Mouse (Mus musculus): ENCODE measurements at regions not wholly inside any gene's neighbourhood (a gene's known extent, or its start where the extent isn't known, plus 50 kb on each side); places are given as distances from the start of the nearest gene placed in this dataset.

DNA sequence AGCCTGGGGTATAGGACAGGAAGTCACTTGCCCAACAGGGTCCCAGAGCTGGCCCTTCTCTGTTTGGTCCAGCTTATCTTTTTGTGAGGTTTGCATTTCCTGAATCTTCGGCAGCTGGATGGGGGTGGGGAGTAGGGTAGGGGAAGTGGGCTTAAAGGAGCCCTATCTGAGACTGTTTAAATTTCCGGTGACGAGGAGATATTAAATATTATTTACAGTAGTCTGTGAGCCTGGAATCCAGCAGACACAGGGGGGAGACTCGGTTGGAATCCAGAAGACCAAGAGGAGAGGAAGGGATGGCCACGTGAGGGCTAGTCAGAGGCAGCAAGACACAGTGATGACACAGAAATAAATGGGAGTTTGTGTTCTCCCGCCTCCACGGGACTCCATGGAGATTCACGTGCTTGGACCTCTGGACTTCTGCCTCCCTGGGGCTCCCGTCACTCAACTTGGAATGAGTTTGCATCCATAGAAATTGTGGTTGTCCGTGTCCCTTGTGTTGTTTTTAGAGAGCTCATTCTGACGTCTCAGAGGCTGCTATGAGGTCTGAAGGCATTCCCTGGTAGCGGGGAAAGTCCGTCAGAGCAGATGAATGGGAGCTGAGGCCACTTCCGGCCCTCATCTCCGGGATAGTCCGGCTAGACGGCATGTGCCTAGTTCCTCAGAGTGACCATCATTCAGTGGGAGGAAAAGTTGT is 73.2 kb upstream of the Mrps10 start:
- H3K4me1 ChIP-seq (ENCODE audit: insufficient read depth, low read length), result peaks cover 37% of the 10 kb centered on the region
- ATAC-seq (ENCODE audit: low FRiP score, low TSS enrichment), result peak; percentile 75
- H3K4me3 ChIP-seq (ENCODE audit: low read length), result 0 out of 2 replicates have a peak overlapping the region, but pooled peaks have one; percentile 2
- WGBS, result 38% methylated on average over 17 of the region's 17 CpGs
- H3K27me3 ChIP-seq (ENCODE audit: insufficient read depth, low read length), result no peaks in the 10 kb centered on the region
- 0 out of 2 replicates have a peak overlapping the region, but pooled peaks have one; percentile 15 for H3K9ac ChIP-seq (replicated peaks; ENCODE audit: low read length)
- peak overlapping the region; percentile 38 for H3K4me2 ChIP-seq (replicated peaks; ENCODE audit: low read depth, low read length)
- H3K9me3 ChIP-seq (ENCODE audit: low read length), result no peaks in the 10 kb centered on the region
- H3K36me3 ChIP-seq (ENCODE audit: insufficient read depth, low read length), result no peaks in the 10 kb centered on the region
- H3K27ac ChIP-seq (ENCODE audit: low read length), result peak overlapping the region; percentile 88

DNA sequence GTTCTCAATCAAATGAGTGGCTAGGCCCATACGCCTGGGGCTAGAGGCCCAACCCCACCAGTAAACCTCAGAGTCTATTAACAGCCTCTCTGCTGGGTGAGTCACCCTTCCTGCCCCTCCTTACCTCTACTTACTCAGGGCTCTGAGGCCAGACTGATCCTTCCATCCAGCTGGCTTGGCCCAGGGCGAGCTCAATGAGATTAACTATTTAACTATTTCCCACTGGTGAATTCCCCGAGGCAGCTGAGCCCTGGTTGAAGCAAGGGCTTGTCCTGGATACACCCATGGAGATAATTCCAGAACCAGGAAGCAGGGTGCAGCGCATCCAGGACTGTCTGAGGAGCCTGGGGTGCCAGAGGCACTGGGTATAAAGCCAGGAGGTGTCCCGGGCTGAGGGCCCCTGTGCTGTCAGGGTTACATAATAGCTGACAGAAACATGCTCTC is 74.6 kb upstream of the Mrps10 start:
- no peaks in the 10 kb centered on the region for H3K9me3 ChIP-seq (ENCODE audit: low read length)
- WGBS, result 43% methylated on average over 5 of the region's 5 CpGs
- H3K4me1 ChIP-seq (ENCODE audit: insufficient read depth, low read length), result peaks cover 37% of the 10 kb centered on the region
- H3K4me2 ChIP-seq (replicated peaks; ENCODE audit: low read depth, low read length), result no peak overlapping the region
- peak overlapping the region; percentile 88 for H3K27ac ChIP-seq (ENCODE audit: low read length)
- no peak overlapping the region for H3K4me3 ChIP-seq (ENCODE audit: low read length)
- H3K36me3 ChIP-seq (ENCODE audit: insufficient read depth, low read length), result no peaks in the 10 kb centered on the region
- no peak overlapping the region for H3K9ac ChIP-seq (replicated peaks; ENCODE audit: low read length)
- ATAC-seq (ENCODE audit: low FRiP score, low TSS enrichment), result peak; percentile 75
- no peaks in the 10 kb centered on the region for H3K27me3 ChIP-seq (ENCODE audit: insufficient read depth, low read length)

- H3K27ac ChIP-seq (ENCODE audit: low read length), result no peak overlapping the region
- H3K36me3 ChIP-seq (ENCODE audit: insufficient read depth, low read length), result peaks cover 1% of the 10 kb centered on the region; the same call in 1 of the 2 replicates
- no peaks in the 10 kb centered on the region for H3K27me3 ChIP-seq (ENCODE audit: insufficient read depth, low read length)
- no peak overlapping the region for H3K4me3 ChIP-seq (ENCODE audit: low read length)
- no peak overlapping the region for H3K4me2 ChIP-seq (replicated peaks; ENCODE audit: low read depth, low read length)
- no peaks in the 10 kb centered on the region for H3K9me3 ChIP-seq (ENCODE audit: low read length)
- no peak for ATAC-seq (ENCODE audit: low FRiP score, low TSS enrichment)
- WGBS, result 89% methylated on average over 8 of the region's 8 CpGs
- no peak overlapping the region for H3K9ac ChIP-seq (replicated peaks; ENCODE audit: low read length)
- H3K4me1 ChIP-seq (ENCODE audit: insufficient read depth, low read length), result peaks cover 37% of the 10 kb centered on the region
Observed at GRCm38 (mm10) chr17:47293178-47293577, 75.5 kb upstream of the Mrps10 start.

DNA sequence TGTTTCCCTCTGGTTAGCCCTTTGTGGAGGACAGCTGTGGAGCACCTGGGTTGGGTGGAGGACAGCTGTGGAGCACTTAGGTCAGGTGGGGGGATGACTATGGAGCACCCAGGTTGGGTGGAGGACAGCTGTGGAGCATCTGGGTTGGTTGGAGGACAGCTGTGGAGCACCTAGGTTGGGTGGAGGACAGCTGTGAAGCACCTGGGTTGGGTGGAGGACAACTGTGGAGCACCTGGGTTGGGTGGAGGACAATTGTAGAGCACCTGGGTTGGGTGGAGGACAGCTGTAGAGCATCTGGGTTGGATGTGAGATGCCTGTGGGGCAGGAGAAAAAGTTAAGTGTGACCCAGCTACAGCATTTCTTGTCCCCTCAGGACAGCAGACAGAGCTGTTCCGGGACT is 77.1 kb upstream of the Mrps10 start:
- ATAC-seq (ENCODE audit: low FRiP score, low TSS enrichment), result no peak
- no peaks in the 10 kb centered on the region for H3K9me3 ChIP-seq (ENCODE audit: low read length)
- peaks cover 17% of the 10 kb centered on the region for H3K36me3 ChIP-seq (ENCODE audit: insufficient read depth, low read length)
- peaks cover 31% of the 10 kb centered on the region for H3K4me1 ChIP-seq (ENCODE audit: insufficient read depth, low read length)
- H3K27me3 ChIP-seq (ENCODE audit: insufficient read depth, low read length), result no peaks in the 10 kb centered on the region
- H3K9ac ChIP-seq (replicated peaks; ENCODE audit: low read length), result no peak overlapping the region
- no peak overlapping the region for H3K27ac ChIP-seq (ENCODE audit: low read length)
- no peak overlapping the region for H3K4me3 ChIP-seq (ENCODE audit: low read length)
- H3K4me2 ChIP-seq (replicated peaks; ENCODE audit: low read depth, low read length), result no peak overlapping the region
- WGBS, result 92% methylated on average over 1 of the region's 1 CpGs

DNA sequence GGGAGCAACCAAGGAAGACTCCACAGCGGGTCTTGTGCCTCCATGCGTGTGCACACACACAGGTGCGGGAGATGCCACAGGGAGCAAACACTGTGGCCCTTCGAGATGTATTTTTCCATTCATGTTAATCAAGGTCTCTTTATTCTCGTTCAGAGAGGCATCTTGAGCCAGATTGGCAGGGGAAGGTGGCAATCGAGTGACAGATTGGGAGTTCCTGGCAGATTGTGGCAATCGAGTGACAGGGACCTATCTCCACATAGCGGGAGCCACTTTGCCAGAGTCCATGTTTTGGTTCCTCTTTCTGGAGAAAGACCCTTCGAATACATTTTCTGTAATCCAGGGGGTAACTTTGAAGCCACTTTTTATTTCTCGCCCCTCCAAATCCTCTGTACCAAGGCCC is 83.1 kb upstream of the Mrps10 start:
- 96% methylated on average over 10 of the region's 10 CpGs for whole genome bisulfite sequencing

GRCm38 (mm10) chr17:47284236-47284635 is 84.5 kb upstream of the Mrps10 start:
- no peak overlapping the region for H3K27ac ChIP-seq (ENCODE audit: low read length)
- H3K4me2 ChIP-seq (replicated peaks; ENCODE audit: low read depth, low read length), result no peak overlapping the region
- no peak overlapping the region for H3K4me3 ChIP-seq (ENCODE audit: low read length)

More for the DNA sequence above, 83.1 kb upstream of the Mrps10 start:
- no peak overlapping the region for H3K4me3 ChIP-seq (ENCODE audit: low read length)
- H3K36me3 ChIP-seq (ENCODE audit: insufficient read depth, low read length), result peaks cover 24% of the 10 kb centered on the region
- ATAC-seq (ENCODE audit: low FRiP score, low TSS enrichment), result no peak
- no peaks in the 10 kb centered on the region for H3K27me3 ChIP-seq (ENCODE audit: insufficient read depth, low read length)
- H3K9me3 ChIP-seq (ENCODE audit: low read length), result no peaks in the 10 kb centered on the region
- no peak overlapping the region for H3K27ac ChIP-seq (ENCODE audit: low read length)
- peaks cover 16% of the 10 kb centered on the region for H3K4me1 ChIP-seq (ENCODE audit: insufficient read depth, low read length)
- no peak overlapping the region for H3K4me2 ChIP-seq (replicated peaks; ENCODE audit: low read depth, low read length)
- H3K9ac ChIP-seq (replicated peaks; ENCODE audit: low read length), result no peak overlapping the region

DNA sequence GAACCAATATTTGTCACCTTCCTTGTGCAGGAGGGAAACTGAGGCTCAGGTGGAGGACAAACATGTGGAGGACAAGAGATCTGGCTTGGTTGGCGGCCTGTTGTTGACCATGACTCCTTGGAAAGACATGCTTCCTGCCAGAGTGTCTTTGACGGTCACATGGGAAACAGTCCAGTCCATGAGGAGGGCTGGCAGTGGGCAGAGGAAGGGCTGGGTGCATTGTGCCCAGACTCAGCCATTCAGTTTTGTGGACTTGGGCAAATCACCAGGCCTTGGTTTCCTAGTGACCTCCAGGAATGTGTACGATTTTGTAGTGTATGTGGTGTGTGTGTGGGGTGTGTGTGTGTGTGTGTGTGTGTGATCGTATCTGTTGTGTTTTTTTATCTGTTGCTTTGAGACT is 85.5 kb upstream of the Mrps10 start:
- 79% methylated on average over 4 of the region's 4 CpGs for WGBS

More at GRCm38 (mm10) chr17:47284236-47284635, 84.5 kb upstream of the Mrps10 start:
- WGBS, result 84% methylated on average over 11 of the region's 11 CpGs
- peaks cover 16% of the 10 kb centered on the region for H3K4me1 ChIP-seq (ENCODE audit: insufficient read depth, low read length)
- H3K9ac ChIP-seq (replicated peaks; ENCODE audit: low read length), result no peak overlapping the region
- no peaks in the 10 kb centered on the region for H3K27me3 ChIP-seq (ENCODE audit: insufficient read depth, low read length)
- no peak for ATAC-seq (ENCODE audit: low FRiP score, low TSS enrichment)
- H3K36me3 ChIP-seq (ENCODE audit: insufficient read depth, low read length), result peaks cover 24% of the 10 kb centered on the region
- H3K9me3 ChIP-seq (ENCODE audit: low read length), result no peaks in the 10 kb centered on the region

GRCm38 (mm10) chr17:47282476-47282875 is 86.2 kb upstream of the Mrps10 start:
- Histone ChIP-seq H3K4me1 (ENCODE audit: insufficient read depth, low read length) (peaks cover 16% of the 10 kb centered on the region), H3K4me3 (ENCODE audit: low read length) (no peak overlapping the region), H3K36me3 (ENCODE audit: insufficient read depth, low read length) (peaks cover 17% of the 10 kb centered on the region), H3K4me2 (replicated peaks; ENCODE audit: low read depth, low read length) (no peak overlapping the region), H3K9ac (replicated peaks; ENCODE audit: low read length) (no peak overlapping the region), H3K27ac (ENCODE audit: low read length) (no peak overlapping the region; the same call in 1 of the 2 replicates), H3K9me3 (ENCODE audit: low read length) (no peaks in the 10 kb centered on the region), H3K27me3 (ENCODE audit: insufficient read depth, low read length) (no peaks in the 10 kb centered on the region)
- ATAC-seq (ENCODE audit: low FRiP score, low TSS enrichment), result no peak
- WGBS, result 28% methylated on average over 3 of the region's 3 CpGs

More for the DNA sequence above, 85.5 kb upstream of the Mrps10 start:
- no peak overlapping the region for H3K27ac ChIP-seq (ENCODE audit: low read length)
- peaks cover 16% of the 10 kb centered on the region for H3K4me1 ChIP-seq (ENCODE audit: insufficient read depth, low read length)
- H3K4me2 ChIP-seq (replicated peaks; ENCODE audit: low read depth, low read length), result no peak overlapping the region
- H3K9me3 ChIP-seq (ENCODE audit: low read length), result no peaks in the 10 kb centered on the region
- H3K27me3 ChIP-seq (ENCODE audit: insufficient read depth, low read length), result no peaks in the 10 kb centered on the region
- peaks cover 22% of the 10 kb centered on the region for H3K36me3 ChIP-seq (ENCODE audit: insufficient read depth, low read length)
- no peak for ATAC-seq (ENCODE audit: low FRiP score, low TSS enrichment)
- no peak overlapping the region for H3K9ac ChIP-seq (replicated peaks; ENCODE audit: low read length)
- H3K4me3 ChIP-seq (ENCODE audit: low read length), result no peak overlapping the region

GRCm38 (mm10) chr17:47277890-47278289 is 90.8 kb upstream of the Mrps10 start:
- H3K27me3 ChIP-seq (ENCODE audit: insufficient read depth, low read length), result no peaks in the 10 kb centered on the region
- 80% methylated on average over 5 of the region's 5 CpGs for WGBS

GRCm38 (mm10) chr17:47276639-47277038 is 92.0 kb upstream of the Mrps10 start:
- Histone ChIP-seq H3K27ac (ENCODE audit: low read length) (peak overlapping the region; percentile 81), H3K36me3 (ENCODE audit: insufficient read depth, low read length) (peaks cover 5% of the 10 kb centered on the region), H3K9ac (replicated peaks; ENCODE audit: low read length) (no peak overlapping the region), H3K9me3 (ENCODE audit: low read length) (peaks cover 3% of the 10 kb centered on the region; the same call in 1 of the 2 replicates), H3K4me3 (ENCODE audit: low read length) (no peak overlapping the region), H3K4me1 (ENCODE audit: insufficient read depth, low read length) (peaks cover 12% of the 10 kb centered on the region), H3K4me2 (replicated peaks; ENCODE audit: low read depth, low read length) (no peak overlapping the region), H3K27me3 (ENCODE audit: insufficient read depth, low read length) (no peaks in the 10 kb centered on the region)
- 42% methylated on average over 6 of the region's 6 CpGs for WGBS
- no peak for ATAC-seq (ENCODE audit: low FRiP score, low TSS enrichment)

More at GRCm38 (mm10) chr17:47277890-47278289, 90.8 kb upstream of the Mrps10 start:
- Histone ChIP-seq H3K36me3 (ENCODE audit: insufficient read depth, low read length) (peaks cover 5% of the 10 kb centered on the region), H3K4me1 (ENCODE audit: insufficient read depth, low read length) (peaks cover 25% of the 10 kb centered on the region), H3K9me3 (ENCODE audit: low read length) (peaks cover 3% of the 10 kb centered on the region; the same call in 1 of the 2 replicates), H3K9ac (replicated peaks; ENCODE audit: low read length) (no peak overlapping the region), H3K27ac (ENCODE audit: low read length) (no peak overlapping the region), H3K4me2 (replicated peaks; ENCODE audit: low read depth, low read length) (no peak overlapping the region), H3K4me3 (ENCODE audit: low read length) (no peak overlapping the region)
- no peak for ATAC-seq (ENCODE audit: low FRiP score, low TSS enrichment)

All from kidney, embryonic 16.5 days (tissue).